Mouse (Mus musculus): Measurements from ENCODE around the gene Lgr5. TPM values are rescaled to one million over a fixed set of nuclear protein-coding genes. Genes with fewer than 3 reads are reported as not detected.
A peak's percentile ranks its signal among the peaks of the same experiment; 100 is the strongest.

The Lgr5 gene
- polyA plus RNA-seq, 1 experiment from 2014 or later, result 4.4 TPM

DNA sequence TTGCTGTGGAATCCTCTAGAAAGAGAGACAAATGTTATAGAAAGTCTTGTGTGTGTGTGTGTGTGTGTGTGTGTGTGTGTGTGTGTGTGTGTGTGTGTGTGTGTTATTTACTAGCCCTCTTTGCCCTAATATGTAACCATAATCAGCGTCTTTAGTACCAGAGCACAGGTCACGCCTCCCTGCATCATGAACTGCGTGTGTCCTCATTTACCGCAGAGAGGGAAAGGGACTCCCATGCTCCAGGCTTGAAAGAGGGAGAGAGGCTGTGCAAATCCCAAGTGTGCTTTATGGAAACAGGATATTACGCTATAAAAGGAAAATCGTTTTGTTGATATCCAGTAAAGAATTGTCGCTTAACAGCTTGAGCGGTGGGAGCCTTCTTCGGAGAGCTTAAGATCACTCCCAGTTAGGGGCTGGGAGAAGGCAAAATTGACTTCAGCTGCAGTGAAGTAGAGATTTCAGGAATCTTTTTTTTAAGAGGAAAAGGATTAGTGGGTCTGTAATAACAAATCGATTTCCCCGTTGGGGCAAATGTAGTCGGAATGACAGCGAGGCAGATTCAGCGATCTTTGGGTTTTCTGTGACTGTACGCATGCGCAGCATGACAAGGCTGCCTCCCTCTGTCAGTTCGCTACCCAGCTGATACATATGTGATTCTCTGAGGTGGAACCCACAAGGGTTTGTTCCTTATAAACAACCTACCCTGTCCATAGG lies 116.8 kb downstream of the Lgr5 start:
- Histone ChIP-seq H3K9ac (ENCODE audit: low read length) (peak overlapping the region; percentile 54; the same call in 1 of the 2 replicates), H3K27me3 (ENCODE audit: control insufficient read depth, insufficient read depth, low read length) (no peaks in the 10 kb centered on the region), H3K4me3 (replicated peaks; ENCODE audit: low read length) (peak overlapping the region; percentile 37), H3K27ac (ENCODE audit: low read length) (no peak overlapping the region), H3K4me2 (ENCODE audit: low read depth, low read length) (peak overlapping the region; percentile 39), H3K9me3 (replicated peaks; ENCODE audit: control insufficient read depth, low read length) (no peaks in the 10 kb centered on the region), H3K36me3 (ENCODE audit: control insufficient read depth, insufficient read depth, low read length) (no peaks in the 10 kb centered on the region), H3K4me1 (ENCODE audit: control insufficient read depth, insufficient read depth, low read length) (no peaks in the 10 kb centered on the region)
- ATAC-seq (ENCODE audit: insufficient read depth, low FRiP score), result no peak
- WGBS, result 40% methylated on average over 17 of the region's 17 CpGs

DNA sequence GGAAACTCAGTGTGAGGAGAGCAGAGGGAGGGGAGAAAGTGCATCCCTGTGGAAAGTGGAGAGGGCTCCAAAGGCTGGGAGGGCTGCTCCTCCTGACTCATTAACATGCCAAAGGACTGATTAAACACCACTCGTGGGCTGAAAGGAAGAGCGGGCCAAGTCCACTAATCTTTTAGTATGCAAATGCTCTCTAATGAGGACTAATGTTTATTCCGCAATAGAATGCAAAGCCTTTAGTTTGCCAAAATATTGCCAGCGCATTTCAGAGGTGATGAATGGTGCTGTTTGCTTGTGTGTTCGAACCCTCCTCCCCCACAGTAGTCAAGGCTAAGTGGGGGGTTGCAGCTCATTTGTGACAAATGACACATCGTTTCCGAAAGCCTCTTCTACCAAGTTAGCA lies 118.5 kb downstream of the Lgr5 start:
- WGBS, result 30% methylated on average over 7 of the region's 7 CpGs
- no peaks in the 10 kb centered on the region for H3K9me3 ChIP-seq (replicated peaks; ENCODE audit: control insufficient read depth, low read length)

DNA sequence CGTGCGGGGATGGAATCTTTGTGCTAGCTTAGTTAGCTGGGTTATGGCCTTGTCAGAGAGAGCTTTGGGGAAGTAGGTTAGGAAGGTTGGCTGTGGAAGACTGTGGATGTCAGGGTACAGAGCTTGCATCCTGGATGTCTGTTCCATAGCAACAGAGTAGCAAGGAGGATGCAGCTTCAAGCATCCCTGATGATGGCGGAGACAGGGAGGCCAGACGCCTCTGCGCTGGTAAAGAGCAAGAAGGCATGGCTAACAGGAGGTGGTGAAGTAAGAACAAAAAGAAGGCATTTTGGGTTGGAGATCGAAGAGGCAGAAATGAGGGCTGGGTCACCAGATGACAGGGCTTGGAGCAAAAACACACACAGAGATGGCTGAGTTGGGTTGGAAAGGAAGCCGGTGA lies 118.9 kb downstream of the Lgr5 start:
- no peak overlapping the region for H3K27ac ChIP-seq (ENCODE audit: low read length)
- WGBS, result 65% methylated on average over 7 of the region's 7 CpGs
- no peak for ATAC-seq (ENCODE audit: insufficient read depth, low FRiP score)
- no peaks in the 10 kb centered on the region for H3K4me1 ChIP-seq (ENCODE audit: control insufficient read depth, insufficient read depth, low read length)
- H3K9me3 ChIP-seq (replicated peaks; ENCODE audit: control insufficient read depth, low read length), result no peaks in the 10 kb centered on the region
- no peaks in the 10 kb centered on the region for H3K27me3 ChIP-seq (ENCODE audit: control insufficient read depth, insufficient read depth, low read length)
- H3K4me3 ChIP-seq (replicated peaks; ENCODE audit: low read length), result no peak overlapping the region
- H3K4me2 ChIP-seq (ENCODE audit: low read depth, low read length), result no peak overlapping the region
- H3K36me3 ChIP-seq (ENCODE audit: control insufficient read depth, insufficient read depth, low read length), result no peaks in the 10 kb centered on the region
- H3K9ac ChIP-seq (ENCODE audit: low read length), result no peak overlapping the region

More for the DNA sequence above, 118.5 kb downstream of the Lgr5 start:
- no peaks in the 10 kb centered on the region for H3K27me3 ChIP-seq (ENCODE audit: control insufficient read depth, insufficient read depth, low read length)
- H3K36me3 ChIP-seq (ENCODE audit: control insufficient read depth, insufficient read depth, low read length), result no peaks in the 10 kb centered on the region
- ATAC-seq (ENCODE audit: insufficient read depth, low FRiP score), result no peak
- H3K9ac ChIP-seq (ENCODE audit: low read length), result no peak overlapping the region
- no peak overlapping the region for H3K27ac ChIP-seq (ENCODE audit: low read length)
- H3K4me2 ChIP-seq (ENCODE audit: low read depth, low read length), result no peak overlapping the region
- H3K4me3 ChIP-seq (replicated peaks; ENCODE audit: low read length), result no peak overlapping the region
- H3K4me1 ChIP-seq (ENCODE audit: control insufficient read depth, insufficient read depth, low read length), result no peaks in the 10 kb centered on the region

GRCm38 (mm10) chr10:115467985-115468384 lies 119.6 kb downstream of the Lgr5 start:
- 90% methylated on average over 8 of the region's 8 CpGs for WGBS
- H3K36me3 ChIP-seq (ENCODE audit: control insufficient read depth, insufficient read depth, low read length), result no peaks in the 10 kb centered on the region
- H3K9me3 ChIP-seq (replicated peaks; ENCODE audit: control insufficient read depth, low read length), result no peaks in the 10 kb centered on the region
- no peak overlapping the region for H3K27ac ChIP-seq (ENCODE audit: low read length)
- H3K4me2 ChIP-seq (ENCODE audit: low read depth, low read length), result no peak overlapping the region
- H3K27me3 ChIP-seq (ENCODE audit: control insufficient read depth, insufficient read depth, low read length), result no peaks in the 10 kb centered on the region
- H3K4me3 ChIP-seq (replicated peaks; ENCODE audit: low read length), result no peak overlapping the region
- ATAC-seq (ENCODE audit: insufficient read depth, low FRiP score), result no peak
- no peak overlapping the region for H3K9ac ChIP-seq (ENCODE audit: low read length)
- no peaks in the 10 kb centered on the region for H3K4me1 ChIP-seq (ENCODE audit: control insufficient read depth, insufficient read depth, low read length)

DNA sequence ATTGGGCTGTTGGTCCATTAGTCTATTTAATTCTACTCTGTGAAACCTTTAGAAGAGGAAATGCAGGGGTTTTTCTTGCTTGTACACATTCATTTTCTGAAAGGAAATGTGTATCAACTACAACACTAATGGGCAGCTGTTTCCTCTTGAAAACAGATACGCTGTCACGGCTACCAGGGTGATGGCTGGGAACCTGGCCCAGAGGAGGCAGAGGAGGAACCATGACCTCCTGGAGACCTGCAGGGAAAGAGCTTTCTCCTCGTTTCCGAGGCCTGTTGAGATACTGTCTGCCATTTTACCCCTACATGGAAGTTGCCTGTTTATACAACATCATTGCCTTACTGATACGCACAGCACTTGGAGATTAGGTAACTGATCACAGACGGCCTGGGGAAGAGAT lies 121.8 kb downstream of the Lgr5 start:
- ATAC-seq (ENCODE audit: insufficient read depth, low FRiP score), result no peak
- Histone ChIP-seq H3K4me3 (replicated peaks; ENCODE audit: low read length) (no peak overlapping the region), H3K4me2 (ENCODE audit: low read depth, low read length) (no peak overlapping the region), H3K27ac (ENCODE audit: low read length) (no peak overlapping the region), H3K9ac (ENCODE audit: low read length) (no peak overlapping the region), H3K9me3 (replicated peaks; ENCODE audit: control insufficient read depth, low read length) (no peaks in the 10 kb centered on the region), H3K4me1 (ENCODE audit: control insufficient read depth, insufficient read depth, low read length) (no peaks in the 10 kb centered on the region), H3K36me3 (ENCODE audit: control insufficient read depth, insufficient read depth, low read length) (no peaks in the 10 kb centered on the region), H3K27me3 (ENCODE audit: control insufficient read depth, insufficient read depth, low read length) (no peaks in the 10 kb centered on the region)
- WGBS, result 42% methylated on average over 6 of the region's 6 CpGs

GRCm38 (mm10) chr10:115465072-115465471 lies 122.5 kb downstream of the Lgr5 start:
- H3K27me3 ChIP-seq (ENCODE audit: control insufficient read depth, insufficient read depth, low read length), result no peaks in the 10 kb centered on the region
- no peaks in the 10 kb centered on the region for H3K9me3 ChIP-seq (replicated peaks; ENCODE audit: control insufficient read depth, low read length)
- no peak overlapping the region for H3K27ac ChIP-seq (ENCODE audit: low read length)
- no peak overlapping the region for H3K4me2 ChIP-seq (ENCODE audit: low read depth, low read length)
- H3K36me3 ChIP-seq (ENCODE audit: control insufficient read depth, insufficient read depth, low read length), result no peaks in the 10 kb centered on the region
- ATAC-seq (ENCODE audit: insufficient read depth, low FRiP score), result no peak
- H3K4me3 ChIP-seq (replicated peaks; ENCODE audit: low read length), result no peak overlapping the region
- no peak overlapping the region for H3K9ac ChIP-seq (ENCODE audit: low read length)
- H3K4me1 ChIP-seq (ENCODE audit: control insufficient read depth, insufficient read depth, low read length), result no peaks in the 10 kb centered on the region
- whole genome bisulfite sequencing, result 73% methylated on average over 7 of the region's 7 CpGs

DNA sequence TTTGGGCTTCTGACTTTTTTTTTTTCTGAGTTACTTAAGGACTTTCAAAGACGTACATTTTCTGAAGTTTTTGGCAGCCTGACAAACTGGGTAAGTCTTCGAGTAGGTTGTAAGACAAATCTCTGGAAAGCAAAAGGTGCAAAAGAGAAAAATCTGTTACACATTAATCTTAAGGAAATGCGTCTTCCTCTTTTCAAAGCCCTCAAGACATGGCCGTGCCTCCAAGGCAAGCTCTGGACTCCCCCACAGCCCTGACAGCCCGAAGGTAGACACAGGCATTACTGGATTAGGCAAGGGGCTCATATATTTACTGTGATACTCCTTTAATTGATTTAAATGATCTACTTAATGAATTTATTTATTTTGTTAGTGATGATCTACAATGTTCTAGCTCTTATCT lies 124.9 kb downstream of the Lgr5 start:
- Histone ChIP-seq H3K27me3 (ENCODE audit: control insufficient read depth, insufficient read depth, low read length) (no peaks in the 10 kb centered on the region), H3K36me3 (ENCODE audit: control insufficient read depth, insufficient read depth, low read length) (no peaks in the 10 kb centered on the region), H3K4me1 (ENCODE audit: control insufficient read depth, insufficient read depth, low read length) (no peaks in the 10 kb centered on the region), H3K9me3 (replicated peaks; ENCODE audit: control insufficient read depth, low read length) (no peaks in the 10 kb centered on the region), H3K27ac (ENCODE audit: low read length) (no peak overlapping the region), H3K4me2 (ENCODE audit: low read depth, low read length) (no peak overlapping the region), H3K4me3 (replicated peaks; ENCODE audit: low read length) (no peak overlapping the region), H3K9ac (ENCODE audit: low read length) (no peak overlapping the region)
- WGBS, result 44% methylated on average over 5 of the region's 5 CpGs
- no peak for ATAC-seq (ENCODE audit: insufficient read depth, low FRiP score)

DNA sequence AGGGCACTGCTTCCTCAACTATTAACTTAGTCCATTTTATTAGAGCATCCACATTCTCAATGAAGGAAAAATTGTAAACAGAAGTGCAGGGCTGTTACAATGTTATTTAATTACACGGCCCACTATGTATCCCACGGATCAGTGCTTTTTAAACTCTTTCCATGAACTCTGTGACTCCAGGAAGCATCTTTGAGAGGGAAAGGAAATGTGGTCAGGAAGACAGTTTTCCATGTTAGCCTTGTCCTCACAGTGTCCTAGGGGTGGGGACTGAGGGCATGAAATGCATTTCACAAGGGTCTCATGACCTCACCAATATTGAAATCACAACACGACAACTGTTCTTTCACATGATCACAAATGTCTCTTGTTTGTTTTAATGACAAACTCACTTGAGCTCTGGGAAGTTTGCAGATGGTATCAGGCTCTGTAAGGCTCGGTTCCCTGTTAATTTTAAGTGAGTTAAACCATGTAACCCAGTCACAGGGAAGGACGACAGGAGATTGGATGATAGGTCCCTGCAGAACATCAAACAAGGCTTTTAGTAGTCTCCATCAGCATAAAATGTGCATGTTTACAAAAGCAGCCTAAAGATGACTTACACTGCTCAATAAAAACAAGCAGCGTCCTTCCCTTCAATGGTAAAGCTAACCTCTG lies 130.1 kb downstream of the Lgr5 start:
- Histone ChIP-seq H3K9ac (ENCODE audit: low read length) (no peak overlapping the region), H3K27me3 (ENCODE audit: control insufficient read depth, insufficient read depth, low read length) (no peaks in the 10 kb centered on the region), H3K4me1 (ENCODE audit: control insufficient read depth, insufficient read depth, low read length) (no peaks in the 10 kb centered on the region), H3K9me3 (replicated peaks; ENCODE audit: control insufficient read depth, low read length) (no peaks in the 10 kb centered on the region), H3K4me2 (ENCODE audit: low read depth, low read length) (no peak overlapping the region), H3K27ac (ENCODE audit: low read length) (no peak overlapping the region), H3K4me3 (replicated peaks; ENCODE audit: low read length) (no peak overlapping the region), H3K36me3 (ENCODE audit: control insufficient read depth, insufficient read depth, low read length) (no peaks in the 10 kb centered on the region)
- WGBS, result 36% methylated on average over 6 of the region's 6 CpGs
- no peak for ATAC-seq (ENCODE audit: insufficient read depth, low FRiP score)

- WGBS, result 84% methylated on average over 13 of the region's 13 CpGs
- no peak overlapping the region for H3K27ac ChIP-seq (ENCODE audit: low read length)
- H3K4me1 ChIP-seq (ENCODE audit: control insufficient read depth, insufficient read depth, low read length), result no peaks in the 10 kb centered on the region
- no peak overlapping the region for H3K9ac ChIP-seq (ENCODE audit: low read length)
- no peak for ATAC-seq (ENCODE audit: insufficient read depth, low FRiP score)
- no peak overlapping the region for H3K4me2 ChIP-seq (ENCODE audit: low read depth, low read length)
- no peak overlapping the region for H3K4me3 ChIP-seq (replicated peaks; ENCODE audit: low read length)
- H3K36me3 ChIP-seq (ENCODE audit: control insufficient read depth, insufficient read depth, low read length), result no peaks in the 10 kb centered on the region
- no peaks in the 10 kb centered on the region for H3K9me3 ChIP-seq (replicated peaks; ENCODE audit: control insufficient read depth, low read length)
- no peaks in the 10 kb centered on the region for H3K27me3 ChIP-seq (ENCODE audit: control insufficient read depth, insufficient read depth, low read length)
These were observed 139.0 kb downstream of the Lgr5 start for GRCm38 (mm10) chr10:115448614-115449013.

Data from stomach, embryonic 16.5 days (tissue).